Mouse (Mus musculus): Measurements from ENCODE around the gene Nup214. TPM values are rescaled to one million over a fixed set of nuclear protein-coding genes. Genes with fewer than 3 reads are reported as not detected.

Gene Nup214
- polyA plus RNA-seq, 1 experiment from 2014 or later, result 76.0 TPM

GRCm38 (mm10) chr2:32008311-32008710 lies 34.1 kb downstream of the Nup214 start:
- WGBS, result 93% methylated on average over 2 of the region's 2 CpGs
- H3K9me3 ChIP-seq (ENCODE audit: control insufficient read depth, low read length), result no peaks in the 10 kb centered on the region
- ATAC-seq (replicated peaks; ENCODE audit: low FRiP score), result no peak

GRCm38 (mm10) chr2:32008716-32009115 lies 34.5 kb downstream of the Nup214 start:
- no peak for DNase-seq (ENCODE audit: low spot score)
- no peaks in the 10 kb centered on the region for H3K4me1 ChIP-seq (replicated peaks; ENCODE audit: control insufficient read depth, insufficient read depth, low read length)
- ATAC-seq (replicated peaks; ENCODE audit: low FRiP score), result no peak
- H3K4me2 ChIP-seq (ENCODE audit: low read depth, low read length, severe bottlenecking), result no peak overlapping the region
- no peak overlapping the region for H3K9ac ChIP-seq (ENCODE audit: low read length)
- no peak overlapping the region for H3K27ac ChIP-seq (ENCODE audit: low read depth, low read length)
- H3K4me3 ChIP-seq (ENCODE audit: low read depth, low read length), result no peak overlapping the region
- no peaks in the 10 kb centered on the region for H3K27me3 ChIP-seq (ENCODE audit: control insufficient read depth, insufficient read depth, low read length)
- H3K9me3 ChIP-seq (ENCODE audit: control insufficient read depth, low read length), result no peaks in the 10 kb centered on the region
- WGBS, result 91% methylated on average over 11 of the region's 11 CpGs
- H3K36me3 ChIP-seq (ENCODE audit: control insufficient read depth, insufficient read depth, low read length), result peaks cover 12% of the 10 kb centered on the region

More at GRCm38 (mm10) chr2:32008311-32008710, 34.1 kb downstream of the Nup214 start:
- DNase-seq (ENCODE audit: low spot score), result no peak
- Histone ChIP-seq H3K27ac (ENCODE audit: low read depth, low read length) (no peak overlapping the region), H3K4me2 (ENCODE audit: low read depth, low read length, severe bottlenecking) (no peak overlapping the region), H3K27me3 (ENCODE audit: control insufficient read depth, insufficient read depth, low read length) (no peaks in the 10 kb centered on the region), H3K4me1 (replicated peaks; ENCODE audit: control insufficient read depth, insufficient read depth, low read length) (no peaks in the 10 kb centered on the region), H3K36me3 (ENCODE audit: control insufficient read depth, insufficient read depth, low read length) (peaks cover 12% of the 10 kb centered on the region), H3K4me3 (ENCODE audit: low read depth, low read length) (no peak overlapping the region), H3K9ac (ENCODE audit: low read length) (no peak overlapping the region)

GRCm38 (mm10) chr2:32019704-32020103 lies 45.5 kb downstream of the Nup214 start:
- H3K9me3 ChIP-seq (ENCODE audit: control insufficient read depth, low read length), result no peaks in the 10 kb centered on the region
- H3K4me3 ChIP-seq (ENCODE audit: low read depth, low read length), result no peak overlapping the region
- H3K27ac ChIP-seq (ENCODE audit: low read depth, low read length), result no peak overlapping the region
- WGBS, result 87% methylated on average over 4 of the region's 4 CpGs
- no peaks in the 10 kb centered on the region for H3K27me3 ChIP-seq (ENCODE audit: control insufficient read depth, insufficient read depth, low read length)
- no peak for ATAC-seq (replicated peaks; ENCODE audit: low FRiP score)
- DNase-seq (ENCODE audit: low spot score), result no peak
- H3K9ac ChIP-seq (ENCODE audit: low read length), result no peak overlapping the region
- no peak overlapping the region for H3K4me2 ChIP-seq (ENCODE audit: low read depth, low read length, severe bottlenecking)
- no peaks in the 10 kb centered on the region for H3K4me1 ChIP-seq (replicated peaks; ENCODE audit: control insufficient read depth, insufficient read depth, low read length)
- H3K36me3 ChIP-seq (ENCODE audit: control insufficient read depth, insufficient read depth, low read length), result peaks cover 15% of the 10 kb centered on the region

- no peaks in the 10 kb centered on the region for H3K27me3 ChIP-seq (ENCODE audit: control insufficient read depth, insufficient read depth, low read length)
- H3K27ac ChIP-seq (ENCODE audit: low read depth, low read length), result no peak overlapping the region
- no peak for DNase-seq (ENCODE audit: low spot score)
These were observed 46.0 kb downstream of the Nup214 start for GRCm38 (mm10) chr2:32020229-32020628.

GRCm38 (mm10) chr2:32024372-32024771 lies 50.1 kb downstream of the Nup214 start:
- no peak overlapping the region for H3K27ac ChIP-seq (ENCODE audit: low read depth, low read length)
- H3K4me3 ChIP-seq (ENCODE audit: low read depth, low read length), result no peak overlapping the region
- no peak for ATAC-seq (replicated peaks; ENCODE audit: low FRiP score)
- no peaks in the 10 kb centered on the region for H3K9me3 ChIP-seq (ENCODE audit: control insufficient read depth, low read length)
- peaks cover 10% of the 10 kb centered on the region; the same call in 1 of the 2 replicates for H3K36me3 ChIP-seq (ENCODE audit: control insufficient read depth, insufficient read depth, low read length)
- WGBS, result 91% methylated on average over 4 of the region's 4 CpGs
- no peak overlapping the region for H3K4me2 ChIP-seq (ENCODE audit: low read depth, low read length, severe bottlenecking)
- no peak for DNase-seq (ENCODE audit: low spot score)
- no peaks in the 10 kb centered on the region for H3K27me3 ChIP-seq (ENCODE audit: control insufficient read depth, insufficient read depth, low read length)
- H3K4me1 ChIP-seq (replicated peaks; ENCODE audit: control insufficient read depth, insufficient read depth, low read length), result no peaks in the 10 kb centered on the region
- H3K9ac ChIP-seq (ENCODE audit: low read length), result no peak overlapping the region

More at GRCm38 (mm10) chr2:32020229-32020628, 46.0 kb downstream of the Nup214 start:
- no peak overlapping the region for H3K4me2 ChIP-seq (ENCODE audit: low read depth, low read length, severe bottlenecking)
- H3K9me3 ChIP-seq (ENCODE audit: control insufficient read depth, low read length), result no peaks in the 10 kb centered on the region
- no peak overlapping the region for H3K4me3 ChIP-seq (ENCODE audit: low read depth, low read length)
- H3K9ac ChIP-seq (ENCODE audit: low read length), result no peak overlapping the region
- ATAC-seq (replicated peaks; ENCODE audit: low FRiP score), result no peak
- no peaks in the 10 kb centered on the region for H3K4me1 ChIP-seq (replicated peaks; ENCODE audit: control insufficient read depth, insufficient read depth, low read length)
- H3K36me3 ChIP-seq (ENCODE audit: control insufficient read depth, insufficient read depth, low read length), result peaks cover 15% of the 10 kb centered on the region
- WGBS, result 93% methylated on average over 5 of the region's 5 CpGs

GRCm38 (mm10) chr2:32029636-32030035 lies 55.4 kb downstream of the Nup214 start:
- ATAC-seq (replicated peaks; ENCODE audit: low FRiP score) (no peak), DNase-seq (ENCODE audit: low spot score) (no peak)
- Histone ChIP-seq H3K27me3 (ENCODE audit: control insufficient read depth, insufficient read depth, low read length) (no peaks in the 10 kb centered on the region), H3K36me3 (ENCODE audit: control insufficient read depth, insufficient read depth, low read length) (peaks cover 10% of the 10 kb centered on the region), H3K27ac (ENCODE audit: low read depth, low read length) (no peak overlapping the region), H3K4me2 (ENCODE audit: low read depth, low read length, severe bottlenecking) (no peak overlapping the region), H3K4me3 (ENCODE audit: low read depth, low read length) (no peak overlapping the region), H3K9me3 (ENCODE audit: control insufficient read depth, low read length) (no peaks in the 10 kb centered on the region), H3K4me1 (replicated peaks; ENCODE audit: control insufficient read depth, insufficient read depth, low read length) (no peaks in the 10 kb centered on the region), H3K9ac (ENCODE audit: low read length) (no peak overlapping the region)
- 83% methylated on average over 3 of the region's 3 CpGs for WGBS

GRCm38 (mm10) chr2:32033436-32033835 lies 59.2 kb downstream of the Nup214 start:
- Histone ChIP-seq H3K9ac (ENCODE audit: low read length) (no peak overlapping the region), H3K4me2 (ENCODE audit: low read depth, low read length, severe bottlenecking) (no peak overlapping the region), H3K27ac (ENCODE audit: low read depth, low read length) (no peak overlapping the region), H3K36me3 (ENCODE audit: control insufficient read depth, insufficient read depth, low read length) (peaks cover 12% of the 10 kb centered on the region), H3K4me3 (ENCODE audit: low read depth, low read length) (no peak overlapping the region), H3K9me3 (ENCODE audit: control insufficient read depth, low read length) (no peaks in the 10 kb centered on the region), H3K4me1 (replicated peaks; ENCODE audit: control insufficient read depth, insufficient read depth, low read length) (no peaks in the 10 kb centered on the region), H3K27me3 (ENCODE audit: control insufficient read depth, insufficient read depth, low read length) (no peaks in the 10 kb centered on the region)
- DNase-seq (ENCODE audit: low spot score) (no peak), ATAC-seq (replicated peaks; ENCODE audit: low FRiP score) (no peak)
- WGBS, result 93% methylated on average over 6 of the region's 6 CpGs

GRCm38 (mm10) chr2:32034206-32034605 lies 60.0 kb downstream of the Nup214 start:
- Histone ChIP-seq H3K4me1 (replicated peaks; ENCODE audit: control insufficient read depth, insufficient read depth, low read length) (no peaks in the 10 kb centered on the region), H3K27me3 (ENCODE audit: control insufficient read depth, insufficient read depth, low read length) (no peaks in the 10 kb centered on the region), H3K27ac (ENCODE audit: low read depth, low read length) (no peak overlapping the region), H3K9ac (ENCODE audit: low read length) (no peak overlapping the region), H3K4me2 (ENCODE audit: low read depth, low read length, severe bottlenecking) (no peak overlapping the region), H3K36me3 (ENCODE audit: control insufficient read depth, insufficient read depth, low read length) (peaks cover 12% of the 10 kb centered on the region), H3K9me3 (ENCODE audit: control insufficient read depth, low read length) (no peaks in the 10 kb centered on the region), H3K4me3 (ENCODE audit: low read depth, low read length) (no peak overlapping the region)
- 96% methylated on average over 6 of the region's 6 CpGs for WGBS
- no peak for DNase-seq (ENCODE audit: low spot score)
- ATAC-seq (replicated peaks; ENCODE audit: low FRiP score), result no peak

- Histone ChIP-seq H3K27ac (ENCODE audit: low read depth, low read length) (no peak overlapping the region), H3K4me3 (ENCODE audit: low read depth, low read length) (no peak overlapping the region), H3K9ac (ENCODE audit: low read length) (no peak overlapping the region), H3K9me3 (ENCODE audit: control insufficient read depth, low read length) (no peaks in the 10 kb centered on the region), H3K4me1 (replicated peaks; ENCODE audit: control insufficient read depth, insufficient read depth, low read length) (no peaks in the 10 kb centered on the region), H3K27me3 (ENCODE audit: control insufficient read depth, insufficient read depth, low read length) (no peaks in the 10 kb centered on the region), H3K4me2 (ENCODE audit: low read depth, low read length, severe bottlenecking) (no peak overlapping the region), H3K36me3 (ENCODE audit: control insufficient read depth, insufficient read depth, low read length) (peaks cover 20% of the 10 kb centered on the region)
- WGBS, result 90% methylated on average over 6 of the region's 6 CpGs
- ATAC-seq (replicated peaks; ENCODE audit: low FRiP score), result no peak
- DNase-seq (ENCODE audit: low spot score), result no peak
These were observed 63.1 kb downstream of the Nup214 start for GRCm38 (mm10) chr2:32037279-32037858.
